Mouse (Mus musculus): ENCODE measurements around the gene Vrk3.
"Not testable (repeated sequence)": the region's sequence is repeated elsewhere in the genome, so short reads cannot be mapped to it uniquely, and the experiment has no call there.

The Vrk3 gene

GRCm38 (mm10) chr7:44748101-44749044 is at the start of gene Vrk3:
Gene Vrk3, plus strand, starts transcription at chr7:44748413.
- peak; percentile 99 for DNase-seq

- peak; percentile 68 for DNase-seq
Measured at GRCm38 (mm10) chr7:44701921-44702320, 46.3 kb upstream of the Vrk3 start.

- no peak for DNase-seq
Measured at GRCm38 (mm10) chr7:44702985-44703384, 45.2 kb upstream of the Vrk3 start.

DNA sequence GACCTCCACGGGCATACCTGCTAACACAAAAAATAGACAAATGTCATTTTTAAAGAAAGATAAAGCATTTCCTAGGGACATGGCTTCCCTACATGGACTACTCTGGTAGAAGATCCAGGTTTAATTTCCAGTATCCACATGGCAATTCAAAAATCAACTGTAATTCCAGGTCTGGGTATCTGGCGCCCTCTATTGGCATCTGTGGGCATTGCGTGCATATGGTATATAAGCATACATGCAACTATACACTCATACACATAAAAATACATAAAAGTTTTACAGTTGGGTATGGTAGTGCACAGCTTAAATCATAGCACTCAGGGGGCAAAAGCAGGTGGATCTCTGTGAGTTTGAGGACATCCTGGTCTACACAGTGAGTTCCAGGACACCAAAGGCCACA is 43.9 kb upstream of the Vrk3 start:
- peak; percentile 80 for DNase-seq

DNA sequence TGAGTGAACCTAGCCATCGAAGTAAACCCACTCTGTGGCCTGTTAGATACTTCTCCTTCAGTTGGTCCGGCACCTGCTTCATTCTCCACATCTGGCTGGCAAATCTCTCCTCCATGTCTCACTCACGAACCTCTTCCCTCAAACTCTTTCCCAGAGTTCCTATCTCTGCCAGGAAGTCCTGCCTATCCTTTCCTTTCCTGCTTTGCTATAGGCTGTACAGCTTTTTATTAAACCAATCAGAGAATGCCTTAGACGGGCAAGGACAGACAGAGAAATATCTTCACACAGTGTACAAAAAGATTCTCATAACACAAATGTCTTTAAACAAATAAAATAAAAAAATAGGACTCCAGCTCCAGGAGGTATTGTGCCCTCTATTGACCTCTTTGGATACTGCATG is 43.1 kb upstream of the Vrk3 start:
- no peak for DNase-seq

DNA sequence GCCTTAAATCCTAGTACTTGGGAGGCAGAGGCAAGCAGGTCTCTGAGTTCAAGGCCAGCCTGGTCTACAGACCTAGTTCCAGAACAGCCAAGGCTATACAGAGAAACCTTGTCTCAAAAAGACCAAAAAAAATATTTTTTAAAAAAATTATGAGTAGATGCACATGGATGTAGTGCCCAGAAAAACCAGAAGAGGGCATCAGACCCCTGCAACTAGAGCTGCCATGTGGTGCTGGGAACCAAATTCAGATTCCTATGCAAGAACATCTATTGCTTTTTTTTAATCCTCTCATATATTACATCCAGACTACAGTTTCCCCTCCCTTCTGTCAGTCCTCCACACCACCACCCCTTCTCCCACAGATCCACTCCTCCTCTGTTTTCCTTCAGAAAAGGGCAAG is 41.9 kb upstream of the Vrk3 start:
- DNase-seq, result no peak

DNA sequence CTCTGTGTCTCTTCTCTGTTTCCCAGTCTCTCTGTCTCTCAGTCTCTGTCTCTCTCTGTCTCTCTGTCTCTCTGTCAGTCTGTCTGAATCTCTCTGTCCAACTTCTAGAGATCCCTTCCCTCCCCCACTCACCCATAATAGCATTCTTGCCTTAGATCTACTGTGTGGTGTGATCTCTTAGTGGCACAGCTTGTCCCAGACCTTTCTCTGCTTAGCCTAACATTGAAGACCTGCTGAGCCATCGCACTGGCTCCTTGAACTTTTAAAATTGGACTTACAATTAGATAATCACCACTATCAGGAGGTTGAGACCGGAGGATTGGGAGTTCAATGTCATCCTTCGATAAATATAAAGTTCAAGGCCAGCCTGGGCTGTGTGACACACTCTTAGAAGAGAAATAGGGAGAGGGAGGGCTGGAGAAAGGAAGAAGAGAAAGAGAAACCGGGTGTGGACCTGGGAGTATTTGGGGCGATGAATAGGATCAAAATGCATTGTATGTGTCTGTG is 41.0 kb upstream of the Vrk3 start:
- no peak for DNase-seq

DNA sequence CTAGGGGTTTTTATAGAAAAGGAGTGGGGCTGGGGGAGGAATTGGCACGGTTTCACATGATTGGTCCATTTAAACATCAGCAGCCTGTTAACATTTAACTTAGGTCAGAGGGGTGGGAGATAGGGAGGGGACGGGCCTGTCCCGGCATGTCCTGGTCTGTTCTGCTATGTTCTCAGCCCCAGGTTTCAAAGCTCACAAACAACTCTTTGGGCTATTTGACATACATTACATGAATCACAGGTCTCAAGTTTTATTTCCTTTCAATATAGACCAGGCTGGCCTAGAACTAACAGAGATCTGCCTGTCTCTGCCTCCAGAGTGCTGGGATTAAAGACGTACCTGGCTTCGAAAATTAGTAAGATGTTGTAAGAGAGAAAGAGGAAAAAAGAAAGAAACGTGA is 40.1 kb upstream of the Vrk3 start:
- DNase-seq, result not testable (repeated sequence)

DNA sequence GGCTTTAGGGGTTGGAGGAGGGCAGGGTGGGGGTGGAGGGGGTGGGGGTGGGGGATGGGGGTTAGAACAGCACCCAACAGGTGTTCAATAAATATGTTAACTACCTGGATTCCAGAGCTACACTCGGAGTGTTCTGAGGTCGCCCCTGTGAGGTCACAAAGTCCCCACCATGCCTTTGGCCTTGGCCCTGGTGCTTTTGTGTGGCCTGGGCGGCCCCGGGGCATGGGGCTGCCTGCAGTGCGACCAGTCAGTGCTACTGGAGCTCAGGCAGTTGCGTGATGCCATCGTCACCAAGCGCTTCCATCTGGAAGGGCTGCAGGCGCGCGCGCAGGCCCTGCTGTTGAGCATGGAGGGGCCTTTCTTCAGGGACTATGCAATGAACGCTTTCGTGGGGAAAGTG is 39.6 kb upstream of the Vrk3 start, which contains the start of gene Izumo2:
TSS of gene Izumo2 (plus strand) at position 169 of the 400 bp plus-strand sequence.
- no peak for DNase-seq

DNA sequence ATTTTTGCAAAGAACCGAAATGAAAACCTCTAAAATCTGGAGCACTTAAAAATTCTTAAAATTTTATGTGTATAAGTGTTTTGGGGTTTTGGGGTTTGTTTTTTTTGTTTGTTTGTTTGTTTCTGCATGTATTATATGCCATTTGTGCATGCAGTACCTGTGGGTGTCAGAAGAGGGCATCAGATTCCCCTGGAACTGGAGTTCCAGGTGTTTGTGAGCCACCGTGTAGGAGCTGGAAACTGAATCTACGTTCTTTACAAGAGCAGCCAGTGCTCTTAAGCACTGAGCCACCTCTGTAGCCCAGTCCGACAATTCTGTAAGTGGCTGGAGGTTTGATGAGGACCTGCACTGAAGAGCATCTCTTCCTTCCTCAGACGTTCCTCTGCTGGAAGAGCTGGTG is 38.3 kb upstream of the Vrk3 start:
- no peak for DNase-seq

GRCm38 (mm10) chr7:44722058-44722457 is 26.2 kb upstream of the Vrk3 start:
- no peak for DNase-seq

DNA sequence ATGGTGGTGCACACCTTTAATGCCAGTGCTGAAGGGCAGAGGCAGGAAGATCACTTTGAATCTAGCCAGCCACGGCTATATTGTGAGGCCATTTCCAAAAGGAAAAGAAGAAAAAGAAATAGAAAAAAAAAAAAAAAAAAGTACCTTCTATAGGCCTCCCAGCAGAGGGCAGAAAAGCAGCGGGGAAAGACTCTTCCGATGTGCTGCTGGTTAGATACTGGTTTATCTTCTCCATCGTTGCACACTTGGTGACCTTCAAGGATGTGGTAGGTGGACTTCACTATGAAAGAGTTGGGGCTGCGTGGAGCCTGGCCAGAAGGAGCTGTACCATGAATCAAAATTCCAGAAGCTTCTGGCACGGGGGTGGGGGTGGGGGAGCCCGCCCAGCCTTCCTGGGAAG is 23.9 kb upstream of the Vrk3 start:
- DNase-seq, result no peak

DNA sequence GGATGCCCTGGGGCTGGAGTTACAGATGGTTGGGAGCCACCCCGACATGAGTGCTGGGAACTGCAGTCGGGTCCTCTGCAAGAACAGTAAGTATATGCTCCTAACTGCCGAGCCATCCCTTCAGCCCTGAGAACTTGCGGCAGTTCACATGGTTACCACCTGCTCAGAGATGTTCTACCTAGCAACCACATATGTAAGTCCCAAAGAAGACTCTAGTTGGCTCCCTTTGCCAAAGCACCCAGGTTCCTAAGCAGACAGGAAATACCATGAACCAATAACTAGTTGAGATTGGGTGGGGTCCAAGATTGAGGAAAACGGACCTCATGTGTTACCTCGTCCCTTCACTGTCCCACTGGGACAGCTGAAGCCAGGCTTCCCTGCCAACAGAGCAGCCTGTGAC is 21.9 kb upstream of the Vrk3 start:
- DNase-seq, result peak; percentile 35

GRCm38 (mm10) chr7:44727151-44727550 is 21.1 kb upstream of the Vrk3 start:
- DNase-seq, result no peak

DNA sequence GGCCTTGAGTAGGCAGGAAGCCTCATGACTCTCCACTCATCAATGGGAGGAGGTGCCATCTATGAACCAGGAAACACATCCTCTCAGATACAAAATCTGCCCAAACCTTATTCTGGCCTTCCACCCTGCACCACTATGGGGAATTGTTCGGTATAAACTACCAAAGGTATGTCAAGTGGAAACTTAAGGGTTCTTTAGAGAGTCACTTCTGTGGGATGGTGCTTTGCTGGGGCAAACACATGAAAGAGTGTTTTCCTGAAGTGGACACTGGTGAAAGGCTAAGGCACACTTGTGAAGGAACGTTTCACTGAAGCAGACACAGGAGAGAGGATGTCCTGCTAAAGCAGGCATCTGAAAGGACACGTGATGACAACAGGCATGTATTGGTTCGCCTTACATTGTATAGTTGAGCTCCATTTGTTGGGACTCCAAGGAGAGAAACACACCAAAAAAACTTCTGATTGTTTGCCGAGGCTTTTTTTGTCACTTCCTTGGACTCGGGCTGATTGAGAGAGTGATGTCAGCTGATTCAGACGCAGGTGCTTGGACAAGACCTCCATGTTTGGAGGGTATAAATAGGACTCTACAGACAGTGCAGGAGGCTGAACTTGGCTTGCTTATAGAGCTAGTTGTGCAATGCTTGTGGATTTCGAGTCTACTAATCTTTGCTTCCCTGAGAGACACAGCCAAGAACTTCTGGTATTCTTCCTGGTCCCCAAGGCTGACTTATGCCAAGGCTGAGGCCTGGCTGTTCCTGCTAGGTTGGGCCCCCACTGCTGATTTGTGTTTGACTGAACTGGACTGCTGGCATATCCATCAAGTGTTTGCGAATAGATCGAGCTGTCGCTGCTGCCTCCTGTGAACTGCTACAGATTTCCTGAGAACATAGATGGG is 19.9 kb upstream of the Vrk3 start:
- peak; percentile 55 for DNase-seq

- no peak for DNase-seq
Measured at GRCm38 (mm10) chr7:44733723-44734122, 14.5 kb upstream of the Vrk3 start.

- no peak for DNase-seq
Measured at GRCm38 (mm10) chr7:44741361-44741760, 6.9 kb upstream of the Vrk3 start.

DNA sequence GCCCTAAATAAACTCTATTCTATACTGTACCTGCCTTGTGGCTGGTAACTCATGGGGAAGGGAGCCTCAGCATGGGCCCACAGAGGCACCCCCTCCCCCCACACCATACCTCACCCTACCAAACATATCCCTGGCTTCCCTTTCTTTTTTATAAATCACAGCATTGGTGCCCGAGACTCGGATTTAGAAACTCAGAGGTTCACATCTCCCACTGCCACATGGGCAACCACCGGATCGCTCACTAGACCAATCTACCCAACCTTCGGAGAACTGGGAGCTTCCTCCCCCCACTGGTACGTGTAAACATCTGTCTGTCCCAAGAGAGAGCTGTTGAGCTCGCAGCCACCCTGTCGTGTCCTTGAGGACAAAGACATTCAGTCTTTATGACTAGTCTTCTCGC is 3.9 kb upstream of the Vrk3 start:
- no peak for DNase-seq

DNA sequence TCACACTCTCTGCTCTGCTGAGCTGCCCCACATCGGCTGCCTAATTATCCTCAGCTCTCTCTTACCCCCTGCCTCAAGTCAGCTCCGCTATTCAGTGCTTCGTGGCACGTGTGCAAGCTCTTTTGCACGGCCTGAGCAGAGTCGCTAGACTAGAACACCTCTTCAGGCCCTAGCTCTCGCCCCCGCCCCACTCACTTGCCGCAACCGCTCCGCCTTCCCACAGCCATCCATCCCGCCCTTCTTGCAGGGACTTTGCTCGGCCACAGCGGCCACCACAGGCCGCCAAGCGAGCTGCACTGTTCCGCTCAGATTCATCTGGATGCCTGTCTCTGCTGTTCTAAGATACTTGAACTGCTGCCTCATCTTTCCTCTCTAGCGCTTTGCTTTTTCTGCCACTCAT is 3.1 kb upstream of the Vrk3 start:
- peak; percentile 91 for DNase-seq

GRCm38 (mm10) chr7:44747115-44747514 is 1.1 kb upstream of the Vrk3 start:
- DNase-seq, result no peak

DNA sequence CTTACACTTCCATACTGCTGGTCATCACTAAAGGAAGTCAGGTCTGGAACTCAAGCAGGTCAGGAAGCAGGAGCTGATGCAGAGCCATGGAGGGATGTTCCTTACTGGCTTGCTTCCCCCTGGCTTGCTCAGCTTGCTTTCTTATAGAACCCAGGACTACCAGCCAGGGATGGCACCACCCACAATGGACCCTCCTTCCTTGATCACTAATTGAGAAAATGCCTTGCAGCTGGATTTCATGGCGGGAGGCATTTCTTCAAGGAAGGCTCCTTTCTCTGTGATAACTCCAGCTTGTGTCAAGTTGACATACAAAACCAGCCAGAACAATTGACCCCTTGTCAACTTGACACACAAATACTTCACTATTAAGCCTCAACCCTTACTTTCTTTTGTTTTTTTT is 2.7 kb downstream of the Vrk3 start, which contains the start of gene Zfp473:
TSS of gene Zfp473 (minus strand) at position 101 of the 400 bp plus-strand sequence.
- not testable (repeated sequence) for DNase-seq

DNA sequence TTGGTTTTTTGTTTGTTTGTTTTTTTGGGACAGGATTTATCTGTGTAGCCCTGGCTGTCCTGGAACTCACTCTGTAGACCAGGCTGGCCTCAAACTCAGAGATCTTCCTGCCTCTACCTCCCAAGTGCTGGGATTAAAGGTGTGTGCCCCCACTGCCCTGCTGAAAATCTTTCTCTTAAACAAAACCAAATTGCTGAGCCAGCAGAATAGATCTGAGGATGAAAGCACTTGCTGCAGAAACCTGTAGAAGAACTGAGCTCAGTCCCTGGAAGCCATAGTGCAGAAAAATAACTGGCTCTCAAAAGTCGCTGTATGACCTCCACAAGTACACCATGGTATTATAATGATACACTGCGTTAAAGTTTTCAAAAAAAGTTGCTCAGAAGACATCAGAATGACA is 9.0 kb downstream of the Vrk3 start:
- no peak for DNase-seq

DNA sequence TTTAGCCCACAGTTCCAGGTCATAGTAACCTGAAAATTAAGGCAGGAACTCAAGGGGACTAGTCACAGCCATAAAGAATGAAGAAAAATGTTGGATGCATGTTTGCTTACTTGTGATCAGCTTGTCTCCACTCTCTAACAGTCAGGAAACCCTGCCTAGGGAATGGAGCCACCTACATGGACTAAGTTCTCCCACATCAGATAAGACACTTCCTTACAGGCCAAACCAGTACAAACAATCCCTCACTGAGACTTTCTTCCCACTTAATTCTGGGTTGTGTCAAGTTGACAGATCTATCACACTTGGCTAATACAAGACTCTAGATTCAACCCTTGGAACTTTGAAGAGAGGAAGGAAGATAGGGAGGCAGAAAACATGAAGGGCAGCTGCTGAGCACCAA is 12.2 kb downstream of the Vrk3 start:
- DNase-seq, result no peak
